Mouse (Mus musculus) limb, embryonic 14.5 days (tissue): ENCODE measurements at regions not wholly inside any gene's neighbourhood (a gene's known extent, or its start where the extent isn't known, plus 50 kb on each side); places are given as distances from the start of the nearest gene placed in this dataset.

Experiments used
- ATAC-seq: fragments of 200-750 bp; cut with Nextera tagmentation; 2 replicates; pipeline ENCODE4 v1.8.0; 2017; ENCODE audit warnings: low read depth, moderate number of reproducible peaks, moderate TSS enrichment; ENCODE audit not compliant: low FRiP score
- DNase-seq: peaks from one replicate; pipeline ENCODE4 v3.0.0-alpha.2; 2015; ENCODE audit warnings: low spot score
- H3K27ac ChIP-seq: fragments of 300-500 bp; sonication (generic); replicated peaks from 2 replicates; pipeline ENCODE4 v1.5.1; 2014; ENCODE audit warnings: low read depth, mild to moderate bottlenecking, low read length, moderate library complexity, mixed read lengths
- H3K27me3 ChIP-seq: fragments of 300-500 bp; sonication (generic); 2 replicates; pipeline ENCODE4 v1.6.1; 2014; ENCODE audit warnings: low read length, mixed read lengths; ENCODE audit not compliant: control insufficient read depth, insufficient read depth
- H3K36me3 ChIP-seq: fragments of 300-500 bp; sonication (generic); 2 replicates; pipeline ENCODE4 v1.6.1; 2014; ENCODE audit warnings: mild to moderate bottlenecking, low read length, moderate library complexity, mixed read lengths; ENCODE audit not compliant: control insufficient read depth, insufficient read depth
- H3K4me1 ChIP-seq: fragments of 300-500 bp; sonication (generic); 2 replicates; pipeline ENCODE4 v1.6.1; 2014; ENCODE audit warnings: antibody characterized with exemption, low read length, mixed read lengths; ENCODE audit not compliant: control insufficient read depth, insufficient read depth
- H3K4me2 ChIP-seq: fragments of 300-500 bp; sonication (generic); replicated peaks from 2 replicates; pipeline ENCODE4 v1.6.1; 2014; ENCODE audit warnings: low read depth, mild to moderate bottlenecking, low read length, moderate library complexity; ENCODE audit not compliant: severe bottlenecking
- H3K4me3 ChIP-seq: fragments of 300-500 bp; sonication (generic); replicated peaks from 2 replicates; pipeline ENCODE4 v1.5.1; 2014; ENCODE audit warnings: low read length
- H3K9ac ChIP-seq: fragments of 300-500 bp; sonication (generic); 2 replicates; pipeline ENCODE4 v1.6.1; 2014; ENCODE audit warnings: mild to moderate bottlenecking, low read depth, low read length, moderate library complexity; ENCODE audit not compliant: severe bottlenecking
- H3K9me3 ChIP-seq: fragments of 300-500 bp; sonication (generic); 2 replicates; pipeline ENCODE4 v1.6.1; 2016; ENCODE audit warnings: low read length; ENCODE audit not compliant: control insufficient read depth
- POLR2A ChIP-seq: fragments of 200-500 bp; IDR thresholded peaks from 2 replicates; pipeline ENCODE4 v1.8.0; 2012; ENCODE audit warnings: inconsistent platforms, mild to moderate bottlenecking, moderate library complexity, borderline replicate concordance; ENCODE audit not compliant: insufficient read depth, insufficient read length; ENCODE audit errors: extremely low read depth
- WGBS: fragments of 180-500 bp; shearing (Covaris S2); extraction: QIAGEN DNeasy Blood & Tissue Kit; methylation state at CpG from one replicate; pipeline ENCODE4 v1.1.7; 2014; 5-methylcytosine and 5-hydroxymethylcytosine counted together

- Histone ChIP-seq H3K27ac (no peak overlapping the region), H3K36me3 (no peaks in the 10 kb centered on the region), H3K4me3 (no peak overlapping the region), H3K4me1 (no peaks in the 10 kb centered on the region), H3K4me2 (no peak overlapping the region), H3K9ac (no peak overlapping the region), H3K9me3 (no peaks in the 10 kb centered on the region), H3K27me3 (no peaks in the 10 kb centered on the region)
- ATAC-seq (no peak), DNase-seq (no peak)
- TF ChIP-seq POLR2A = no peak
- 57% methylated on average over 24 of the region's 24 CpGs for WGBS
Observed at GRCm38 (mm10) chr10:122578209-122579001, 100.2 kb upstream of the Ppm1h start.

GRCm38 (mm10) chr10:122581096-122581495 is 97.5 kb upstream of the Ppm1h start:
- ATAC-seq (no peak), DNase-seq (no peak)
- H3K4me3 ChIP-seq = no peak overlapping the region
- H3K27me3 ChIP-seq = no peaks in the 10 kb centered on the region
- H3K4me1 ChIP-seq = no peaks in the 10 kb centered on the region
- TF ChIP-seq POLR2A = no peak
- no peak overlapping the region for H3K4me2 ChIP-seq
- H3K9ac ChIP-seq = no peak overlapping the region
- H3K36me3 ChIP-seq = no peaks in the 10 kb centered on the region
- WGBS = 89% methylated on average over 7 of the region's 7 CpGs
- H3K9me3 ChIP-seq = no peaks in the 10 kb centered on the region
- H3K27ac ChIP-seq = no peak overlapping the region

GRCm38 (mm10) chr10:122587541-122587940 is 91.0 kb upstream of the Ppm1h start:
- Histone ChIP-seq H3K27me3 (no peaks in the 10 kb centered on the region), H3K9ac (no peak overlapping the region), H3K27ac (no peak overlapping the region), H3K4me3 (no peak overlapping the region), H3K9me3 (no peaks in the 10 kb centered on the region), H3K36me3 (no peaks in the 10 kb centered on the region), H3K4me2 (no peak overlapping the region), H3K4me1 (0 out of 2 replicates have a peak, but pooled peaks cover 2% of the 10 kb centered on the region)
- DNase-seq (peak; percentile 14), ATAC-seq (no peak)
- WGBS = 21% methylated on average over 3 of the region's 3 CpGs
- no peak for TF ChIP-seq POLR2A

- Histone ChIP-seq H3K4me1 (no peaks in the 10 kb centered on the region), H3K4me3 (no peak overlapping the region), H3K9me3 (no peaks in the 10 kb centered on the region), H3K9ac (no peak overlapping the region), H3K4me2 (no peak overlapping the region), H3K36me3 (no peaks in the 10 kb centered on the region), H3K27ac (no peak overlapping the region), H3K27me3 (no peaks in the 10 kb centered on the region)
- ATAC-seq (no peak), DNase-seq (no peak)
- no peak for TF ChIP-seq POLR2A
- 74% methylated on average over 2 of the region's 2 CpGs for WGBS
Observed at GRCm38 (mm10) chr10:122599511-122599910, 79.1 kb upstream of the Ppm1h start.

GRCm38 (mm10) chr10:122602394-122602793 is 76.2 kb upstream of the Ppm1h start:
- Histone ChIP-seq H3K4me3 (no peak overlapping the region), H3K4me2 (no peak overlapping the region), H3K9me3 (no peaks in the 10 kb centered on the region), H3K9ac (no peak overlapping the region), H3K27ac (no peak overlapping the region), H3K27me3 (no peaks in the 10 kb centered on the region), H3K4me1 (no peaks in the 10 kb centered on the region), H3K36me3 (no peaks in the 10 kb centered on the region)
- ATAC-seq (no peak), DNase-seq (no peak)
- TF ChIP-seq POLR2A = no peak
- WGBS = 56% methylated on average over 6 of the region's 6 CpGs
